Mouse (Mus musculus) brain, embryonic 14.5 days (tissue): ENCODE results near the gene Sprr2a1.
"Not testable (repeated sequence)": the region's sequence is repeated elsewhere in the genome, so short reads cannot be mapped to it uniquely, and the experiment has no call there.

Source experiments
- CTCF ChIP-seq: fragments of 200-500 bp; IDR thresholded peaks from 2 replicates; pipeline ENCODE4 v1.5.1; 2012; ENCODE audit warnings: inconsistent platforms, mild to moderate bottlenecking, moderate library complexity, borderline replicate concordance; ENCODE audit not compliant: insufficient read depth, insufficient read length; ENCODE audit errors: extremely low read depth
- POLR2A ChIP-seq: fragments of 200-500 bp; IDR thresholded peaks from 2 replicates; pipeline ENCODE4 v1.6.1; 2012; ENCODE audit warnings: mild to moderate bottlenecking, inconsistent platforms, borderline replicate concordance; ENCODE audit not compliant: poor library complexity, insufficient read depth, insufficient read length, severe bottlenecking; ENCODE audit errors: extremely low read depth

- not testable (repeated sequence) for TF ChIP-seq CTCF, POLR2A
These were observed at the start of gene Sprr2a1, which contains the start of gene Sprr2a2 for GRCm38 (mm10) chr3:92215569-92215968.
